Mouse (Mus musculus) embryonic facial prominence, embryonic 15.5 days (tissue): ENCODE data around the gene Hnrnpab. TPM values are rescaled to one million over a fixed set of nuclear protein-coding genes. Genes with fewer than 3 reads are reported as not detected.

Experiments
- ATAC-seq: fragments of 200-750 bp; cut with Nextera tagmentation; 2 replicates; pipeline ENCODE4 v1.8.0; 2017; ENCODE audit warnings: low read depth, moderate TSS enrichment; ENCODE audit not compliant: insufficient number of reproducible peaks, low FRiP score, low TSS enrichment
- H3K27ac ChIP-seq: fragments of 300-500 bp; sonication (generic); replicated peaks from 2 replicates; pipeline ENCODE4 v1.5.1; 2015; ENCODE audit warnings: mild to moderate bottlenecking, inconsistent platforms
- H3K27me3 ChIP-seq: fragments of 300-500 bp; sonication (generic); 2 replicates; pipeline ENCODE4 v1.6.1; 2015; ENCODE audit warnings: inconsistent platforms
- H3K36me3 ChIP-seq: fragments of 300-500 bp; sonication (generic); 2 replicates; pipeline ENCODE4 v1.6.1; 2015; ENCODE audit warnings: mild to moderate bottlenecking, inconsistent platforms
- H3K4me1 ChIP-seq: fragments of 300-500 bp; sonication (generic); 2 replicates; pipeline ENCODE4 v1.6.1; 2015; ENCODE audit warnings: inconsistent platforms
- H3K4me2 ChIP-seq: fragments of 300-500 bp; sonication (generic); replicated peaks from 2 replicates; pipeline ENCODE4 v1.6.1; 2015; ENCODE audit warnings: mild to moderate bottlenecking, inconsistent platforms
- H3K4me3 ChIP-seq: fragments of 300-500 bp; sonication (generic); replicated peaks from 2 replicates; pipeline ENCODE4 v1.5.1; 2015; ENCODE audit warnings: mild to moderate bottlenecking, inconsistent platforms
- H3K9ac ChIP-seq: fragments of 300-500 bp; sonication (generic); 2 replicates; pipeline ENCODE4 v1.6.1; 2015; ENCODE audit warnings: inconsistent platforms
- H3K9me3 ChIP-seq: fragments of 300-500 bp; sonication (generic); replicated peaks from 2 replicates; pipeline ENCODE4 v1.6.1; 2016; ENCODE audit warnings: inconsistent platforms
- WGBS: fragments of 180-500 bp; shearing (Covaris S2); methylation state at CpG from one replicate; pipeline ENCODE4 v1.1.7; 2015; 5-methylcytosine and 5-hydroxymethylcytosine counted together
- polyA plus RNA-seq: library from polyadenylated mRNA; unstranded; fragments of >200 nt; fragmentation: Nextera tagmentation; extraction: Ambion mirVana; gene quantifications from 2 replicates; pipeline ENCODE4 v1.2.1, GENCODE M21; 2015

The Hnrnpab gene
- polyA plus RNA-seq, 1 experiment from 2014 or later: 381 TPM

- Histone ChIP-seq H3K36me3 (peaks cover 52% of the 10 kb centered on the region), H3K4me1 (peaks cover 28% of the 10 kb centered on the region), H3K27me3 (no peaks in the 10 kb centered on the region), H3K4me3 (no peak overlapping the region), H3K9me3 (no peaks in the 10 kb centered on the region), H3K4me2 (no peak overlapping the region), H3K27ac (no peak overlapping the region), H3K9ac (no peak overlapping the region)
- 90% methylated on average over 1 of the region's 1 CpGs for WGBS
- no peak for ATAC-seq
Observed at GRCm38 (mm10) chr11:51587059-51587458, 19.6 kb downstream of the Hnrnpab start.

GRCm38 (mm10) chr11:51586411-51586810 lies 20.2 kb downstream of the Hnrnpab start:
- Histone ChIP-seq H3K27ac (no peak overlapping the region), H3K9me3 (no peaks in the 10 kb centered on the region), H3K36me3 (peaks cover 46% of the 10 kb centered on the region), H3K4me1 (peaks cover 28% of the 10 kb centered on the region), H3K27me3 (no peaks in the 10 kb centered on the region), H3K4me2 (no peak overlapping the region), H3K9ac (no peak overlapping the region), H3K4me3 (no peak overlapping the region)
- WGBS: 90% methylated on average over 13 of the region's 13 CpGs
- no peak for ATAC-seq

- Histone ChIP-seq H3K36me3 (peaks cover 40% of the 10 kb centered on the region), H3K27ac (no peak overlapping the region), H3K9ac (peak overlapping the region; percentile 72; the same call in 1 of the 2 replicates), H3K4me2 (peak overlapping the region; percentile 80), H3K27me3 (no peaks in the 10 kb centered on the region), H3K4me1 (peaks cover 28% of the 10 kb centered on the region), H3K9me3 (no peaks in the 10 kb centered on the region), H3K4me3 (peak overlapping the region; percentile 83)
- ATAC-seq: no peak
- WGBS: 61% methylated on average over 8 of the region's 8 CpGs
Observed at GRCm38 (mm10) chr11:51585608-51586252, 20.9 kb downstream of the Hnrnpab start.

GRCm38 (mm10) chr11:51584431-51585248 lies 22.0 kb downstream of the Hnrnpab start, which contains the start of gene Phykpl:
Gene Phykpl (plus strand): TSS chr11:51584757.
- Histone ChIP-seq H3K36me3 (peaks cover 30% of the 10 kb centered on the region), H3K4me1 (peaks cover 28% of the 10 kb centered on the region), H3K27me3 (no peaks in the 10 kb centered on the region), H3K4me3 (peak within 1 kb of the TSS; percentile 83), H3K27ac (peak within 1 kb of the TSS; percentile 93), H3K9me3 (no peaks in the 10 kb centered on the region), H3K9ac (peak within 1 kb of the TSS; percentile 72), H3K4me2 (peak within 1 kb of the TSS; percentile 80)
- peak; percentile 93 for ATAC-seq
- under 1% methylated on average over 59 of the region's 59 CpGs for WGBS

- peaks cover 24% of the 10 kb centered on the region for H3K36me3 ChIP-seq
- ATAC-seq: no peak
- peaks cover 28% of the 10 kb centered on the region for H3K4me1 ChIP-seq
- peak overlapping the region; percentile 93 for H3K27ac ChIP-seq
- H3K4me2 ChIP-seq: peak overlapping the region; percentile 80
- no peaks in the 10 kb centered on the region for H3K9me3 ChIP-seq
- H3K27me3 ChIP-seq: no peaks in the 10 kb centered on the region
- H3K9ac ChIP-seq: peak overlapping the region; percentile 72
- WGBS: 14% methylated on average over 9 of the region's 9 CpGs
- peak overlapping the region; percentile 83 for H3K4me3 ChIP-seq
Observed at GRCm38 (mm10) chr11:51584057-51584430, 22.6 kb downstream of the Hnrnpab start.

GRCm38 (mm10) chr11:51582713-51583112 lies 23.9 kb downstream of the Hnrnpab start:
- H3K36me3 ChIP-seq: peaks cover 11% of the 10 kb centered on the region
- 22% methylated on average over 8 of the region's 8 CpGs for WGBS
- peaks cover 28% of the 10 kb centered on the region for H3K4me1 ChIP-seq
- no peak overlapping the region for H3K4me2 ChIP-seq
- H3K9ac ChIP-seq: no peak overlapping the region
- no peaks in the 10 kb centered on the region for H3K9me3 ChIP-seq
- no peak overlapping the region for H3K4me3 ChIP-seq
- H3K27ac ChIP-seq: no peak overlapping the region
- no peak for ATAC-seq
- no peaks in the 10 kb centered on the region for H3K27me3 ChIP-seq

GRCm38 (mm10) chr11:51579024-51579423 lies 27.6 kb downstream of the Hnrnpab start:
- Histone ChIP-seq H3K27ac (no peak overlapping the region), H3K4me1 (peaks cover 10% of the 10 kb centered on the region), H3K4me3 (no peak overlapping the region), H3K27me3 (no peaks in the 10 kb centered on the region), H3K9ac (no peak overlapping the region), H3K9me3 (no peaks in the 10 kb centered on the region), H3K36me3 (no peaks in the 10 kb centered on the region), H3K4me2 (no peak overlapping the region)
- WGBS: 78% methylated on average over 4 of the region's 4 CpGs
- no peak for ATAC-seq

- H3K4me1 ChIP-seq: no peaks in the 10 kb centered on the region
- no peaks in the 10 kb centered on the region for H3K27me3 ChIP-seq
- 82% methylated on average over 7 of the region's 7 CpGs for WGBS
- H3K9ac ChIP-seq: no peak overlapping the region
- no peak overlapping the region for H3K4me2 ChIP-seq
- no peak overlapping the region for H3K27ac ChIP-seq
- no peak overlapping the region for H3K4me3 ChIP-seq
- H3K9me3 ChIP-seq: no peaks in the 10 kb centered on the region
- H3K36me3 ChIP-seq: no peaks in the 10 kb centered on the region
- ATAC-seq: no peak
Observed at GRCm38 (mm10) chr11:51577587-51577986, 29.1 kb downstream of the Hnrnpab start.

GRCm38 (mm10) chr11:51576454-51576853 lies 30.2 kb downstream of the Hnrnpab start:
- WGBS: 78% methylated on average over 4 of the region's 4 CpGs
- Histone ChIP-seq H3K9me3 (no peaks in the 10 kb centered on the region), H3K4me1 (no peaks in the 10 kb centered on the region), H3K9ac (no peak overlapping the region), H3K36me3 (no peaks in the 10 kb centered on the region), H3K27me3 (no peaks in the 10 kb centered on the region), H3K4me3 (no peak overlapping the region), H3K4me2 (no peak overlapping the region), H3K27ac (no peak overlapping the region)
- ATAC-seq: no peak

GRCm38 (mm10) chr11:51568801-51569200 lies 37.8 kb downstream of the Hnrnpab start:
- Histone ChIP-seq H3K27me3 (no peaks in the 10 kb centered on the region), H3K4me2 (no peak overlapping the region), H3K4me3 (no peak overlapping the region), H3K27ac (no peak overlapping the region), H3K36me3 (no peaks in the 10 kb centered on the region), H3K4me1 (no peaks in the 10 kb centered on the region), H3K9me3 (no peaks in the 10 kb centered on the region), H3K9ac (no peak overlapping the region)
- WGBS: 86% methylated on average over 4 of the region's 4 CpGs
- no peak for ATAC-seq

GRCm38 (mm10) chr11:51565951-51566350 lies 40.7 kb downstream of the Hnrnpab start:
- Histone ChIP-seq H3K4me1 (no peaks in the 10 kb centered on the region), H3K4me2 (no peak overlapping the region), H3K27ac (no peak overlapping the region), H3K27me3 (no peaks in the 10 kb centered on the region), H3K9ac (no peak overlapping the region), H3K36me3 (no peaks in the 10 kb centered on the region), H3K4me3 (no peak overlapping the region), H3K9me3 (no peaks in the 10 kb centered on the region)
- 89% methylated on average over 6 of the region's 6 CpGs for WGBS
- ATAC-seq: no peak
